Mouse (Mus musculus): ENCODE measurements around the gene Tmem170b.
"Not testable (repeated sequence)": the region's sequence is repeated elsewhere in the genome, so short reads cannot be mapped to it uniquely, and the experiment has no call there.

Tmem170b gene

GRCm38 (mm10) chr13:41671136-41671705 lies 65.5 kb downstream of the Tmem170b start:
- no peak for DNase-seq

GRCm38 (mm10) chr13:41672904-41673303 lies 67.2 kb downstream of the Tmem170b start:
- DNase-seq, result not testable (repeated sequence)

GRCm38 (mm10) chr13:41673541-41673940 lies 67.8 kb downstream of the Tmem170b start:
- DNase-seq, result no peak

GRCm38 (mm10) chr13:41674608-41675007 lies 68.9 kb downstream of the Tmem170b start:
- DNase-seq, result not testable (repeated sequence)

GRCm38 (mm10) chr13:41675498-41675897 lies 69.8 kb downstream of the Tmem170b start:
- no peak for DNase-seq

GRCm38 (mm10) chr13:41675966-41676835 lies 70.5 kb downstream of the Tmem170b start:
- DNase-seq, result no peak

GRCm38 (mm10) chr13:41676836-41677186 lies 71.1 kb downstream of the Tmem170b start:
- DNase-seq, result peak; percentile 34 to 46

- no peak for DNase-seq
Measured at GRCm38 (mm10) chr13:41680854-41681549, 75.3 kb downstream of the Tmem170b start.

- DNase-seq, result no peak
Measured at GRCm38 (mm10) chr13:41682341-41683119, 76.8 kb downstream of the Tmem170b start.

GRCm38 (mm10) chr13:41683356-41684012 lies 77.8 kb downstream of the Tmem170b start:
- no peak for DNase-seq

- DNase-seq, result no peak
Measured at GRCm38 (mm10) chr13:41685499-41685898, 79.8 kb downstream of the Tmem170b start.

- DNase-seq, result no peak
Measured at GRCm38 (mm10) chr13:41689055-41689454, 83.3 kb downstream of the Tmem170b start.

GRCm38 (mm10) chr13:41689598-41690045 lies 83.9 kb downstream of the Tmem170b start:
- no peak for DNase-seq
